Mouse (Mus musculus) liver, embryonic 16.5 days (tissue): Measurements from ENCODE around the gene Cyb5d1. TPM values are rescaled to one million over a fixed set of nuclear protein-coding genes. Genes with fewer than 3 reads are reported as not detected.

Experiments used
- ATAC-seq: fragments of 200-750 bp; cut with Nextera tagmentation; 2 replicates; pipeline ENCODE4 v1.8.0; 2017; ENCODE audit warnings: low read depth, mild to moderate bottlenecking, moderate number of reproducible peaks, moderate library complexity
- H3K27ac ChIP-seq: fragments of 300-500 bp; sonication (generic); 2 replicates; pipeline ENCODE4 v1.5.1; 2014; ENCODE audit warnings: mild to moderate bottlenecking, low read length
- H3K27me3 ChIP-seq: fragments of 300-500 bp; sonication (generic); 2 replicates; pipeline ENCODE4 v1.6.1; 2014; ENCODE audit warnings: low read depth, low read length, mixed read lengths; ENCODE audit not compliant: control insufficient read depth, insufficient read depth
- H3K36me3 ChIP-seq: fragments of 300-500 bp; sonication (generic); 2 replicates; pipeline ENCODE4 v1.6.1; 2014; ENCODE audit warnings: mild to moderate bottlenecking; ENCODE audit not compliant: control insufficient read depth, insufficient read depth
- H3K4me1 ChIP-seq: fragments of 300-500 bp; sonication (generic); 2 replicates; pipeline ENCODE4 v1.6.1; 2014; ENCODE audit warnings: low read depth, low read length, mixed read lengths; ENCODE audit not compliant: control insufficient read depth
- H3K4me2 ChIP-seq: fragments of 300-500 bp; sonication (generic); 2 replicates; pipeline ENCODE4 v1.6.1; 2014; ENCODE audit warnings: low read depth, low read length, mixed read lengths
- H3K4me3 ChIP-seq: fragments of 300-500 bp; sonication (generic); 2 replicates; pipeline ENCODE4 v1.5.1; 2014; ENCODE audit warnings: low read depth, mild to moderate bottlenecking, low read length
- H3K9ac ChIP-seq: fragments of 300-500 bp; sonication (generic); 2 replicates; pipeline ENCODE4 v1.6.1; 2014; ENCODE audit warnings: low read depth, low read length
- H3K9me3 ChIP-seq: fragments of 300-500 bp; sonication (generic); replicated peaks from 2 replicates; pipeline ENCODE4 v1.6.1; 2016; ENCODE audit warnings: low read length; ENCODE audit not compliant: control insufficient read depth
- WGBS: fragments of 180-500 bp; shearing (Covaris S2); extraction: QIAGEN DNeasy Blood & Tissue Kit; methylation state at CpG from one replicate; pipeline ENCODE4 v1.1.7; 2014; ENCODE audit not compliant: insufficient replicate concordance; 5-methylcytosine and 5-hydroxymethylcytosine counted together
- polyA plus RNA-seq: library from polyadenylated mRNA; unstranded; fragments of >200 nt; fragmentation: Nextera tagmentation; extraction: Ambion mirVana; gene quantifications from 2 replicates; pipeline ENCODE4 v1.2.1, GENCODE M21; 2015

The Cyb5d1 gene
- polyA plus RNA-seq, 1 experiment from 2014 or later, result 9.9 TPM

DNA sequence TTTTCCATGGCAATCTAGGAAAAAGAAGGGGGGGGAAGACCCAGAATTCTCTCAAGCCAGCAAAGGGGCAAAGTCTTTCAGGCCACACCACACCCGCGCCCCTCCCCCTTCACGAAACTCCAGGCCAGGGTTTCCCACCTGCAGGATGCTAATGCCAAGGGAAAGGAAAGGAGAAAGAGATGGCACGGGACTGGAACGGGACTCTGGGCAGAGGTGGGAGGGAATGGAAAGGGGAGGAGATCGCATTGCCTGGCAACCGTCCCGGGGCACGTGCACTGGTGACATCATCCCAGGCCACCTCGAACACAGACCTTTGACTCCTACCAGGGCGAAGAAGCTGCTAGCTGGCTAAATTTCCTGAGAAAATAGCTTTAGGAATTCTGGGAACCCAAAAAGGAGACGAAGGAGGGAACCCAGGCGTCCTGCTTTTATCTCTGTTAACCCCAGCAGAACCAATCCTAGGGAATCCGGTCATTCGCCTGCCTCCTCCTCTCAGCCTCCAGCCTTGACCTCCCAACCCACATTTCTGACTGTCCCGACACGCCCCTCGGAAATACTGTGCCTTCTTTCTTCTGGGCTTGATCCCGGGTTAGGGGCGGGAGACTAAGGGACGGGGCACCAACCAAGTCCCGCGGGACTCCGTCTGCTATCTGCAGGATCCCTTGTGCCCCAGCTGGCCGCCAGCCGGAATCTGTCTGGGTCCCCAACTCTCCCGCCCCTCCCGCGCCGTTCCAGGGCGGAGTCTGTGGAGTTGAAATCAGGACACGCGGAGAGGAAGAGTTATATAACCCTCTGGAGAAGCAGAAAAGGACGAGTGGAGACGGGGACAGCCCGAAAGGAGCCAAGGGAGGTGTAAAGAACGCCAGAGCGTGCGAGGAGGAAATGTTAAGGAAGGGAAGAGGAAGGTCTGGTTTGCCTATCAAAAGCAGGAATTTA, 22.3 kb upstream of the Cyb5d1 start:
- Histone ChIP-seq H3K9ac (peak overlapping the region; percentile 47), H3K27ac (peak overlapping the region; percentile 80), H3K4me3 (peak overlapping the region; percentile 58), H3K4me1 (peaks cover 63% of the 10 kb centered on the region), H3K27me3 (peaks cover 56% of the 10 kb centered on the region), H3K4me2 (peak overlapping the region; percentile 89), H3K36me3 (no peaks in the 10 kb centered on the region), H3K9me3 (no peaks in the 10 kb centered on the region)
- WGBS, result under 1% methylated on average over 39 of the region's 39 CpGs
- ATAC-seq, result peak; percentile 37

DNA sequence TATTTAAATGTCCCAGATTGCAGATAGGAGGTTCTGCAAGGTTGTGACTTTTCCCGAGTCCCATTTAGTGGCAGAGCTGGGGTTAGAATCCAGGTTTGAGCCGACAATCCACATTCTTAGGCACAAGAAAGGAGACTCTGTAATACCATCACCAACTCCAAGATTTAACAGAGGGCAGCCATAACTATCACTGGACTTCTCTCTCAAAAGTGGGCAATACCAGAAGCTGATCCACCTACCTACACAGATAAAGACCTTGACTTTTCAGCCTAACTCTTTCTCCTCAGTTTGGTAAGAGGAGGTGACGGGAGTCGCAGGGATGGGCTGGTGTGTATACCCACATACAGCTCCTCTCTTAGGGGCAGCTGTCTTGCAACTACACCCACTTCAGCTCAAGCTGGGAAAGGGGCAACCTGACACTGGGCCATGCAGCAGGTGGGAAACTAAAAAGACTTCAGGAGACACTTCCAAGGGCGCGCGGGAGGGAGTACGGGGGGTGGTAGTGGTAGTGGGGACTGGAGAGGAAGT, 21.6 kb upstream of the Cyb5d1 start:
- Histone ChIP-seq H3K27me3 (peaks cover 51% of the 10 kb centered on the region), H3K4me1 (peaks cover 70% of the 10 kb centered on the region), H3K36me3 (no peaks in the 10 kb centered on the region), H3K4me3 (peak overlapping the region; percentile 58), H3K27ac (peak overlapping the region; percentile 69), H3K4me2 (peak overlapping the region; percentile 89), H3K9ac (no peak overlapping the region), H3K9me3 (no peaks in the 10 kb centered on the region)
- 27% methylated on average over 8 of the region's 8 CpGs for WGBS
- ATAC-seq, result no peak

DNA sequence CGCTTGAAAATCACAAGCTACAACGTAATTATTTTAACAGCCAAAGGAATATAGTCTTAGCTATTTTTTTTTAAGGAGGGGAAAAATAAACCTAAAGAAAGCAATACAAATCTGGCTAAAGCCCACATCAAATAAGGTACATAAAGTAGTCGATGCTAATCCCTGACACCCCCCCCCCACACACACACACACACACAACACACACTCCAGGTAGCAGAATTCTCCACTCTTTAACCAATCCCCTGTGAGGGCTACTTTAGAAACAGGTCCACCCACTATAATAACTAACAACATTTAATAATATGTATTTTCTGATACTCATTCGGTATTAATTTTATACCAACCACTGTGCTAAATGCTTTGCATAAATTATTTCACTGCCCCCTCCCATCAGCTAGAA, 21.1 kb upstream of the Cyb5d1 start:
- H3K36me3 ChIP-seq, result no peaks in the 10 kb centered on the region
- H3K4me2 ChIP-seq, result peak overlapping the region; percentile 54
- H3K4me3 ChIP-seq, result peak overlapping the region; percentile 16
- ATAC-seq, result no peak
- 9% methylated on average over 4 of the region's 4 CpGs for WGBS
- peak overlapping the region; percentile 54 for H3K27ac ChIP-seq
- H3K4me1 ChIP-seq, result peaks cover 75% of the 10 kb centered on the region
- H3K9me3 ChIP-seq, result no peaks in the 10 kb centered on the region
- peaks cover 46% of the 10 kb centered on the region for H3K27me3 ChIP-seq
- H3K9ac ChIP-seq, result no peak overlapping the region

DNA sequence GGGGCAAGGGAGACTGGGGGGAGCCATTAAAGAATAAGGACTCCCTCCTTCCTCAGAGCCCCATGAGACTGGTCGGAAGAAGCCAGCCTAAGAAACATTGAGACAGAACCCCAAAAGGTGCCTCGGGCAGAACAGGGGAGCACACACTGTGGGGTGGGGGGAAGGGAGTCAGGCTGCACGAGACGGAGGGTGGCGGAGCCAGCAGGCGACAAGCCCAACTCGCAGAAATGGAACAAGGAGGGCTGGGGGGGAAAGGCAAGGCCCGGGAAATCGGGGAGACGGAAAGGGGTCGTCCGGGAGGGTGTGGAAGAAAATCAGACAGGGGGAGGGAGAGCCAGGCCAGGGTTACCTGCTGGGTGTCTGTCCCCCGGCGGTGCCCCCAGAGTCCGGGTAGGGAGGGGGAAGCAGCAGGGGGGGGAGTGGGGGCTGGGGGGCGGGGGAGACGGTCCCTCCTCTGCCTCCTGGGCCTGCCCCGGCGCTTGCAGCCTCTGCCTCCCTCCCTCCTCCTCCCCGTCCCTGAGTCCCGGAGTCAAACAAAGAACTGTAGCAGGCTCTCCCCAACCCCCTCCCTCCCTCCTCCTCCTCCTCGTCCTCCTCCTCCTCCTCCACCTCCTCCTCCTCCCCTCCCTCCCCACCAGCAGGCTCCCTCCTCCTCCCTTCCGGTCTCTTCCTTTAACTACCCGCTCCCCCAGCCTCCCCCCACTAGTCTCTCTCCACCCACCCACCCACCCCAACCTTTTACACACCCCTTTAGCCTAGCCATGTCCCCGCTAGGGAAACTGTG, 20.4 kb upstream of the Cyb5d1 start:
- WGBS, result 2% methylated on average over 21 of the region's 25 CpGs
- Histone ChIP-seq H3K9me3 (no peaks in the 10 kb centered on the region), H3K9ac (peak overlapping the region; percentile 55), H3K4me1 (peaks cover 72% of the 10 kb centered on the region), H3K27ac (peak overlapping the region; percentile 83), H3K27me3 (peaks cover 40% of the 10 kb centered on the region), H3K4me3 (peak overlapping the region; percentile 60), H3K36me3 (no peaks in the 10 kb centered on the region), H3K4me2 (peak overlapping the region; percentile 54)
- ATAC-seq, result no peak

DNA sequence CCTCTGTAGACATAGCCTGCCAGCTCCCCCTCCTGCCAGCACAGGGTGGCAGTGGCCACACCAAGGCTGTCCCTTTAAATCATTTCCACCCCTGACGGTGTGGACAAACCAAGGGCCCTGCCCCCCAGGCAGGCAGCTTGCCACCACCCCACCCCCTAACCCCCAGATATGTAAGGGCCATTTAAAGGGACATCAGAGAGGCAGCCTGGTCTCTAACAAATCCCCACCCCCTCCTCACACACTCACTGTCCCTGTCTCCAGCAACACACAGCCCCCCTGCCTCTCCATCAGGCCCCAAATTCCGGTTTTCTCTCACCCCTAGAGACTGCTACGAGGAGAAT, 19.9 kb upstream of the Cyb5d1 start:
- ATAC-seq, result peak; percentile 6; the same call in 1 of the 2 replicates
- H3K9me3 ChIP-seq, result no peaks in the 10 kb centered on the region
- peak overlapping the region; percentile 83 for H3K27ac ChIP-seq
- H3K4me2 ChIP-seq, result peak overlapping the region; percentile 54
- 9% methylated on average over 3 of the region's 3 CpGs for WGBS
- H3K36me3 ChIP-seq, result no peaks in the 10 kb centered on the region
- H3K27me3 ChIP-seq, result peaks cover 34% of the 10 kb centered on the region
- peak overlapping the region; percentile 60 for H3K4me3 ChIP-seq
- H3K9ac ChIP-seq, result peak overlapping the region; percentile 55
- H3K4me1 ChIP-seq, result peaks cover 71% of the 10 kb centered on the region

DNA sequence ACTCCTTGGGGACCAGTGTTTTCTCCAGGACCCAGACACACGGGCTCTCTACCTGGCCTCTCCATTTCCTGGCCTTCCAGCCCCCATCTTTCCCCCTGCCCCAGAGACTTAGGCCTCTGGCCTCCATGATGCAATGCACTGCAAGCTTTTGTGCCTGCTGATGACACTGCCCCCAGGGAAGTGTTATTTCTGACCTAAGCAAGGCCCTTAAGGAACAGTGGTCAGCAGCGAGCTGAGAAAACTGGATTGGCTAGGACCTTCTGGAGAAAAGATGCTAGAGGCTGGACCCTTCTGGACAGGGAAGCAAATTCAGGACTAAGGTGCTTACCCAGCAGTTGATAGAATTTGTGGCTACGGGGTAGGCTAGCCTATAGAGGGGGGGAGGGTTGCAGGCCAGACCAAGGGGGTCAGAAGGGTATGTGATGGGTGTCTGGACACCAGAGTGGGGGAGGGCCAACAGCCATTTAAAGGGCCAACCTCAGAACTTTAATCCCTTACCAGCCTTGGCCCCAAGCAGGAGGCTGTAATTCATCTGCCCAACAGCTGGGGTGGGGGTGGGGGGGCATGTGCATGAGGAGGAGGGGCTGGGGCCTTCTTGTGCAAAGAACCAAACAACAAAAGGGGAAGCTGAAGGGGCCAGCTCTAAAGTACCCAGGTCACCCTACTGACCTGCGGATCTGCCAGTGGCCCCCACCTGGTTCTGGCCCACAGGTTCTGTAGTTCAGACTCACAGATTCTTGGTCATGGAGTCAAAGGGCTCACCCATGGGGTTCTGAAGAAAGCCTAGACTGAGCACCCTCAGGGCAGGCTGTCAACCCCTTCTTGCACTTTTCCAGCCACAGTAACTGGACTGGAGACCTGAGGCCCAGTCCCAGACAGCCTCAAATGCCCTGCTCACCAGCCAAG, 19.2 kb upstream of the Cyb5d1 start:
- peak overlapping the region; percentile 54 for H3K4me2 ChIP-seq
- H3K4me3 ChIP-seq, result peak overlapping the region; percentile 60
- H3K4me1 ChIP-seq, result peaks cover 70% of the 10 kb centered on the region
- no peak for ATAC-seq
- 40% methylated on average over 4 of the region's 4 CpGs for WGBS
- H3K27ac ChIP-seq, result peak overlapping the region; percentile 83
- H3K9ac ChIP-seq, result peak overlapping the region; percentile 35; the same call in 1 of the 2 replicates
- H3K36me3 ChIP-seq, result no peaks in the 10 kb centered on the region
- no peaks in the 10 kb centered on the region for H3K9me3 ChIP-seq
- H3K27me3 ChIP-seq, result peaks cover 34% of the 10 kb centered on the region

DNA sequence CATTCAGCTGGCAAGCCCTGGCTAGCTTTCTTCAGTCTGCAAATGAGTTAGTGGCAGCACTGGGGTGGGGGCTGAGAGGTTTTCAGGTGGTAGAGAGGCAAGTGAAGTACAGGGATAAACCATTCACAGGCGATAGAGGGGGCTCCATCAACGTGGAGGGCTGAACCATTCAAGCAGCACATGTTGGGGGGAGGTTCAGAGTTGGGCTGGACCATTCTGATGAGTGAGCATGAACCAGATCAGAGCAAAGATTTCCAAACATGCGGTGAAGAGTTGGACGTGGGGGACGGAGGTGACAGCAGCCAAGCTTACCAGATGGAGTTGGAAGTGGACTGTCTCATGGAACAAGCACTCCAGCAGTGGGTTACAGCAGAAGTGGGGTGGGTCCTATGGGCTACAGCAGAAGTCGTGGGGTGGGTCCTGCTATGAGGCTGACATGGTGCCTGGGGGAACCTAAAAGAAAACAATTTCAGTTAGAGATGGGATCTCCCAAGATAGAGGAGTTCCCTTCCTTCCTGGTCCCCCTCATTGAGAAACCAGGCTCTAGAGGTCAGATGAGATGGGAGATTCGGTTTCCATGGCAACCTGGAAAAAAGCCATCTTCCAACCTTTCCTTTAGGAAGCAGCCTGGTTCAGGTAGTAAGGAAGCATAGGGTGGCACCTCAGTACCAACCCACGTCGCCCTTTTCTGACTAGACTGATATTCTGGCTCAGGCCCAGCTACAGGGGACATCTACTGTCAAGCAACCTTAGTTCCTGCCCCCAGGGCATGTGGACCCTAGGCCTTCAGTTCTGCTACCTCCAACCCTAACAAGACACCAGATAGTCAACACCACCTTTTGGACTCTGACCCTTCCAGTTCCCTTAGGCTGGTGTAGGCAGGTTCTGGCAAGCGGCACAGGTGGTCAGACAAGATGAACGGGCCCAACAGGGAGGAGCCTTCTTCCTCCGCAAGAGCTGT, 18.1 kb upstream of the Cyb5d1 start, which contains the start of gene Kdm6b:
Gene Kdm6b, minus strand, starts transcription at position 455 of the 961 bp plus-strand sequence.
- Histone ChIP-seq H3K36me3 (no peaks in the 10 kb centered on the region), H3K4me3 (peak within 1 kb of the TSS; percentile 24), H3K4me2 (peak within 1 kb of the TSS; percentile 100), H3K27me3 (peaks cover 27% of the 10 kb centered on the region), H3K9me3 (no peaks in the 10 kb centered on the region), H3K9ac (peak within 1 kb of the TSS; percentile 35; the same call in 1 of the 2 replicates), H3K4me1 (peaks cover 66% of the 10 kb centered on the region), H3K27ac (peak within 1 kb of the TSS; percentile 90)
- ATAC-seq, result no peak
- whole genome bisulfite sequencing, result 40% methylated on average over 12 of the region's 12 CpGs
